Mouse (Mus musculus): ENCODE measurements around the gene Slc16a5. TPM values are rescaled to one million over a fixed set of nuclear protein-coding genes. Genes with fewer than 3 reads are reported as not detected.
"Not testable (repeated sequence)": the region's sequence is repeated elsewhere in the genome, so short reads cannot be mapped to it uniquely, and the experiment has no call there.

Slc16a5 gene
- polyA plus RNA-seq, 1 experiment from 2014 or later: 0.15 TPM

DNA sequence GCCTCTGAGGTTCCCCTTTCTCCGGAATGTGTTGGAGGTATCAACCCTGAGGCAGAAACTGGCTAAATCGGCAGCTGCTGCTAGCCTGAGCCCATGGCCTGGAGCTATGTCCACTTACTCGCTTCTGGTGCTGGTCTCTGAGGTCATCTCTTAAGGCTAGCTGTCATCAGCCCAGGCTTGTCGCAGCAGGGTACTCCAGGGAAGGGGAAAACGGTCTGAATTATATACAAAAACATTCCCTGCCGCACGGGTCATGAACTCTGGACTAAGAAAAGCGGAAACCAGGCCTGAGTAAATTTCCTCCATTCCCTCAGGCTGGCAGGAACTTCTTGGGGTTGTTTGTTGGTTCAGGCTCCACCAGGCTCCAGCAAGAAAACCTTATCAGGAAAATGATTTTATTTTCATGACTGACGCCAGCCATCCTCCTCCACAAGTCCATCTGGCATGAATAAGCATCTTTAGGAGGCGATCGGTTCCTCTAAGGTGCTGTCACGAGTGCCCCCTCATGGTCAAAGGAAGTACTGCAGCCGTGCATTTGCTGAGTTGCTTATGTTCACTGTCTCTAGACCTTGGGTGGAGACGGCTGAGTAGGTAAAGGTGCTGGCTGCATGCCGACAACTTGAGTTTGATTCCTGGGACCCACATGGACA is 11.5 kb downstream of the Slc16a5 start:
- peak overlapping the region; percentile 16; the same call in 1 of the 2 replicates for H3K4me3 ChIP-seq
- ATAC-seq (ENCODE audit: low FRiP score, low read depth): peak; percentile 29; the same call in 1 of the 2 replicates

GRCm38 (mm10) chr11:115475025-115475757 is 12.9 kb downstream of the Slc16a5 start, which contains the start of gene Armc7:
Armc7 (plus strand) TSS chr11:115475667.
- Histone ChIP-seq H3K4me1 (peaks cover 31% of the 10 kb centered on the region), H3K9ac (peak within 1 kb of the TSS; percentile 85), H3K27ac (peak within 1 kb of the TSS; percentile 63), H3K27me3 (no peaks in the 10 kb centered on the region), H3K9me3 (no peaks in the 10 kb centered on the region), H3K4me2 (replicated peaks) (peak within 1 kb of the TSS; percentile 87), H3K4me3 (peak within 1 kb of the TSS; percentile 92), H3K36me3 (peaks cover 5% of the 10 kb centered on the region; the same call in 1 of the 2 replicates)
- 1% methylated on average over 26 of the region's 26 CpGs for WGBS
- ATAC-seq (ENCODE audit: low FRiP score, low read depth): peak; percentile 94

More for the DNA sequence above, 11.5 kb downstream of the Slc16a5 start:
- peak overlapping the region; percentile 44 for H3K27ac ChIP-seq
- no peaks in the 10 kb centered on the region for H3K9me3 ChIP-seq
- peaks cover 31% of the 10 kb centered on the region for H3K4me1 ChIP-seq
- no peaks in the 10 kb centered on the region for H3K36me3 ChIP-seq
- 9% methylated on average over 15 of the region's 15 CpGs for WGBS
- peak overlapping the region; percentile 39; the same call in 1 of the 2 replicates for H3K9ac ChIP-seq
- peak overlapping the region; percentile 45 for H3K4me2 ChIP-seq (replicated peaks)
- no peaks in the 10 kb centered on the region for H3K27me3 ChIP-seq

DNA sequence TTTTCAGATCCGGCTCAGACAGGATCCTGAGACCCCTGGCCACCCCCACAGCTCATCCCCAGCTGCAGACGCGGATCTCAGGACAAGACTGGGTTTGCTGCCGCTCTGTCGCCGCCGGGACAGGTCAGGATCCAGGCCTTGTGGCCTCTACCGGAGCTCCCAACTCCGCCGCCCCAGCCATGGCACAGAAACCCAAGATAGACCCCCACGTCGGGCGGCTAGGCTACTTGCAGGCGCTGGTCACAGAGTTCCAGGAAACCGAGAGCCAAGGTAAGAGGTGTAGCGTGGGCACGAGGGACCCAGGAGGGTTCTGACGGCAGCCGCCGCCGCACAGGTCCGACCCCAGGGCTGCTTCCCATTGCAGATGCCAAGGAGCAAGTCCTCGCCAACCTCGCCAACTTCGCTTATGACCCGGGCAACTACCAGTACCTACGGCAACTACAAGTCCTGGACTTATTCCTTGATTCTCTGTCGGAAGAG is 13.5 kb downstream of the Slc16a5 start:
- Histone ChIP-seq H3K4me2 (replicated peaks) (peak overlapping the region; percentile 87), H3K36me3 (peaks cover 6% of the 10 kb centered on the region; the same call in 1 of the 2 replicates), H3K9ac (peak overlapping the region; percentile 85), H3K9me3 (no peaks in the 10 kb centered on the region), H3K27me3 (no peaks in the 10 kb centered on the region), H3K4me1 (peaks cover 31% of the 10 kb centered on the region), H3K4me3 (peak overlapping the region; percentile 92), H3K27ac (no peak overlapping the region)
- ATAC-seq (ENCODE audit: low FRiP score, low read depth): 0 out of 2 replicates have a peak, but pooled peaks have one; percentile 6
- WGBS: 4% methylated on average over 28 of the region's 28 CpGs

- 77% methylated on average over 4 of the region's 4 CpGs for WGBS
- not testable (repeated sequence) for H3K9me3 ChIP-seq
Observed at GRCm38 (mm10) chr11:115476630-115477029, 14.4 kb downstream of the Slc16a5 start.

GRCm38 (mm10) chr11:115477388-115477787 is 15.1 kb downstream of the Slc16a5 start:
- peak overlapping the region; percentile 87; the same call in 1 of the 2 replicates for H3K4me2 ChIP-seq (replicated peaks)

More at GRCm38 (mm10) chr11:115476630-115477029, 14.4 kb downstream of the Slc16a5 start:
- peak overlapping the region; percentile 92 for H3K4me3 ChIP-seq
- not testable (repeated sequence) for H3K36me3 ChIP-seq; H3K27me3 ChIP-seq; ATAC-seq (ENCODE audit: low FRiP score, low read depth); H3K27ac ChIP-seq; H3K9ac ChIP-seq
- peak overlapping the region; percentile 87 for H3K4me2 ChIP-seq (replicated peaks)
- H3K4me1 ChIP-seq: peaks cover 31% of the 10 kb centered on the region

DNA sequence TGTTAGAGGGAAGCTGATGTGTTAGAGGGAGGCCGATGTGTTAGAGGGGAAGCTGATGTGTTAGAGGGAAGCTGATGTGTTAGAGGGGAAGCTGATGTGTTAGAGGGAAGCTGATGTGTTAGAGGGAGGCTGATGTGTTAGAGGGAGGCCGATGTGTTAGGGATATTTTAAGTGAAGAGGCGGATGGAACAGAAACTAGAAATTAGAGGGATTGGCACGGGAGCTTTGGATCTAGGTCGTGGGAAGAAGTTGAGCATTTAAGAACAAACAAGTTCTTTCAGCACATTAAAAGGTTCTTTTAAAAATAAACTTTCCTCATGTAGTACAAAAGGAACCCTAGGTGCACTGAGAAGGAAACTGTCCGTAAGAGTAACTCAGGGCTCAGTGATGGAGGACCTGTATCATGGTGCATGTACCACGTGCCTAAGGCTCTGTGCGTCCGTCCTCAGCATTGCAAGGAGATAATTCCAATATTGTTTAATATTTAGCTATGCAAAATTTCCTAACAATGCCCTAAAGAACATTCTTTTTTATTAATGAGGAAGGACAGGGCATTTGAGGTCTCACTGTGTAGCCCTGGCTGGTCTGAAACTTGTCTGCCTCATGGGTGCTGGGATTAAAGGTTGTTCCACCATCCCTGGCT is 16.1 kb downstream of the Slc16a5 start:
- Histone ChIP-seq H3K4me3 (no peak overlapping the region), H3K4me1 (peaks cover 28% of the 10 kb centered on the region), H3K36me3 (peaks cover 6% of the 10 kb centered on the region; the same call in 1 of the 2 replicates), H3K27ac (no peak overlapping the region), H3K9ac (no peak overlapping the region), H3K27me3 (no peaks in the 10 kb centered on the region), H3K9me3 (no peaks in the 10 kb centered on the region), H3K4me2 (replicated peaks) (no peak overlapping the region)
- 86% methylated on average over 9 of the region's 9 CpGs for WGBS
- no peak for ATAC-seq (ENCODE audit: low FRiP score, low read depth)

More at GRCm38 (mm10) chr11:115477388-115477787, 15.1 kb downstream of the Slc16a5 start:
- Histone ChIP-seq H3K9ac (peak overlapping the region; percentile 43), H3K4me1 (peaks cover 31% of the 10 kb centered on the region)
- H3K9me3 ChIP-seq; ATAC-seq (ENCODE audit: low FRiP score, low read depth); H3K36me3 ChIP-seq; H3K27me3 ChIP-seq; H3K27ac ChIP-seq; H3K4me3 ChIP-seq: not testable (repeated sequence)
- WGBS: 87% methylated on average over 7 of the region's 7 CpGs

GRCm38 (mm10) chr11:115481553-115482259 is 19.4 kb downstream of the Slc16a5 start:
- H3K36me3 ChIP-seq: peaks cover 6% of the 10 kb centered on the region; the same call in 1 of the 2 replicates
- H3K27ac ChIP-seq: no peak overlapping the region
- 81% methylated on average over 6 of the region's 6 CpGs for WGBS
- no peak overlapping the region for H3K4me2 ChIP-seq (replicated peaks)
- H3K27me3 ChIP-seq: no peaks in the 10 kb centered on the region
- no peaks in the 10 kb centered on the region for H3K9me3 ChIP-seq
- no peak overlapping the region for H3K4me3 ChIP-seq
- H3K9ac ChIP-seq: no peak overlapping the region
- ATAC-seq (ENCODE audit: low FRiP score, low read depth): no peak
- peaks cover 8% of the 10 kb centered on the region for H3K4me1 ChIP-seq

DNA sequence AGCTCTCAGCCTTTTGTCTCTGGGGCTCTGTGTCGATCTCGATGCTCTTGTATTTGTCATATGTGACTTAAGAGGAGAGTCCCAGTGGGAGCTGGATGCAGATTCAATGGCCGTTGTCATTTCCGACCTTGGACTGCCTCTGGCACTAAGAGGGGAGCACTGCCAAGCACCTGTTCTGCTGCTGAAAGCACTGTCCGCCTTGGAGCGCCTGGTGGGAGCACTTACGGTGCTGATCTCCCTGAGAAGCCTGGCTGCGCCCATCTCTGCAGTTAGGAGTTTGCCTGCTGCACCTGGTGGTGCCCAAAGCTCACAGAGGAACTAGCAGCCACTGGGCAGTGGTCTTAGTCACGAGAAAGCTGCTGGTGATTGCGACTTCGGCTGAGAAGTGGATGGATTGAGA is 21.0 kb downstream of the Slc16a5 start:
- Histone ChIP-seq H3K27ac (no peak overlapping the region), H3K4me2 (replicated peaks) (no peak overlapping the region), H3K9ac (no peak overlapping the region), H3K36me3 (peaks cover 6% of the 10 kb centered on the region; the same call in 1 of the 2 replicates), H3K9me3 (no peaks in the 10 kb centered on the region), H3K4me3 (no peak overlapping the region), H3K4me1 (no peaks in the 10 kb centered on the region), H3K27me3 (no peaks in the 10 kb centered on the region)
- ATAC-seq (ENCODE audit: low FRiP score, low read depth): no peak
- WGBS: 67% methylated on average over 11 of the region's 11 CpGs

DNA sequence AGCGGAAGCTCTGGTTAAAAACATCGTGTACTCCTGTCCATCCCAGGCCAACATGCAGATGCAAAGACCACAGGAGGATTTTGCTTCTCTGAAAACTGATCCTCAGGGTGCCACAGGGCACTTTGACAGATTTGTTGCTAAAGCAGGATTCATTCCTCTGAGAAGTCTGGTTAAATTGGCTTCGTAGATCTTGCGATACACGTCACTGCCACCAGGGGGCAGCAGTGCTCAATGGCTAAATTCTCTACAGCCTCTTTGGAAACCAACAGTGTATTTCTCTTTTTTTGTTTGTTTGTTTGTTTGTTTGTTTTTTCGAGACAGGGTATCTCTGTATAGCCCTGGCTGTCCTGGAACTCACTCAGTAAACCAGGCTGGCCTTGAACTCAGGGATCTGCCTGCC is 21.5 kb downstream of the Slc16a5 start:
- no peak for ATAC-seq (ENCODE audit: low FRiP score, low read depth)
- no peaks in the 10 kb centered on the region for H3K4me1 ChIP-seq
- WGBS: 17% methylated on average over 6 of the region's 6 CpGs
- no peak overlapping the region for H3K9ac ChIP-seq
- no peak overlapping the region for H3K27ac ChIP-seq
- no peak overlapping the region for H3K4me3 ChIP-seq
- H3K27me3 ChIP-seq: no peaks in the 10 kb centered on the region
- no peaks in the 10 kb centered on the region for H3K9me3 ChIP-seq
- H3K4me2 ChIP-seq (replicated peaks): no peak overlapping the region
- peaks cover 10% of the 10 kb centered on the region for H3K36me3 ChIP-seq

- H3K4me2 ChIP-seq (replicated peaks): no peak overlapping the region
- 54% methylated on average over 12 of the region's 12 CpGs for WGBS
- H3K36me3 ChIP-seq: peaks cover 20% of the 10 kb centered on the region
- no peak overlapping the region for H3K9ac ChIP-seq
- H3K4me1 ChIP-seq: no peaks in the 10 kb centered on the region
- H3K27ac ChIP-seq: no peak overlapping the region
- no peaks in the 10 kb centered on the region for H3K27me3 ChIP-seq
- no peak for ATAC-seq (ENCODE audit: low FRiP score, low read depth)
- no peak overlapping the region for H3K4me3 ChIP-seq
- no peaks in the 10 kb centered on the region for H3K9me3 ChIP-seq
Observed at GRCm38 (mm10) chr11:115485155-115485554, 22.9 kb downstream of the Slc16a5 start.

DNA sequence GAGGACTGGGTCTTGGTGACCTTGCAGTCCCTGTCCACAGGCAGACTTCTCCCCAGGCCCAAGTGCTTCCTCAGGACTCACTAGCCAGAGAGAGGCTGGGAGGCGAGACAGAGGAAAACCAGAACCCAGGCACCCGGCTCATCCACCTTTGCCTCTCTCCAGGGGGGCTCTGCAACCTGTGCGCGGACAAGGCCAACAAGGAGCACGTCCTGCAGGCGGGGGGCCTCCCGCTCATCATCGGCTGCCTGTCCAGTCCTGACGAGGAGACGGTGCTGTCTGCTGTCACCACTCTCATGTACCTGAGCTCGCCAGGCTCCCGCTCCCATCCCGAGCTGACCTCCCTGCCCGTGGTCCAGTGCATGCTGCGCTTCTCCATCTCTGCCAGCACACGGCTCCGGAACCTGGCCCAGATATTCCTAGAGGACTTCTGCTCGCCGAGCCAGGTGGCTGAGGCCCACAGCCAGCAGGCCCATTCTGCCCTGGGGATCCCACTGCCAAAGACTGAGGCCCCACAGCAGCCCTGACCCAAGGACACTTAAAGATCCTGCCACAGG is 26.4 kb downstream of the Slc16a5 start:
- no peak for ATAC-seq (ENCODE audit: low FRiP score, low read depth)
- H3K4me2 ChIP-seq (replicated peaks): no peak overlapping the region
- 85% methylated on average over 19 of the region's 19 CpGs for WGBS
- H3K27me3 ChIP-seq: no peaks in the 10 kb centered on the region
- 0 out of 2 replicates have a peak overlapping the region, but pooled peaks have one; percentile 25 for H3K9ac ChIP-seq
- no peaks in the 10 kb centered on the region for H3K9me3 ChIP-seq
- H3K36me3 ChIP-seq: peaks cover 19% of the 10 kb centered on the region
- no peak overlapping the region for H3K4me3 ChIP-seq
- H3K27ac ChIP-seq: no peak overlapping the region
- H3K4me1 ChIP-seq: peaks cover 14% of the 10 kb centered on the region
